Mouse (Mus musculus) heart, adult 2 months (tissue): Measurements from ENCODE around the gene Spire2. TPM values are rescaled to one million over a fixed set of nuclear protein-coding genes. Genes with fewer than 3 reads are reported as not detected.
A peak's percentile ranks its signal among the peaks of the same experiment; 100 is the strongest.

ENCODE experiments used
- DNase-seq, 2 experiments: peaks; one replicate each; pipeline ENCODE4 v3.0.0; 2021
- H3K27ac ChIP-seq: fragments of 200-600 bp; 2 replicates; pipeline ENCODE4 v1.8.1; 2022
- H3K27me3 ChIP-seq: fragments of 200-500 bp; 2 replicates; pipeline ENCODE4 v1.6.1; 2012; ENCODE audit warnings: mild to moderate bottlenecking, low read length, inconsistent platforms, mixed read lengths; ENCODE audit not compliant: control insufficient read depth, insufficient read depth
- H3K36me3 ChIP-seq: fragments of 200-500 bp; 2 replicates; pipeline ENCODE4 v1.6.1; 2012; ENCODE audit warnings: low read length, inconsistent platforms; ENCODE audit not compliant: control insufficient read depth, insufficient read depth
- H3K4me1 ChIP-seq: fragments of 200-500 bp; 2 replicates; pipeline ENCODE4 v1.6.1; 2011; ENCODE audit warnings: low read length; ENCODE audit not compliant: control insufficient read depth, insufficient read depth
- H3K4me3 ChIP-seq: fragments of 200-600 bp; 2 replicates; pipeline ENCODE4 v1.8.1; 2022
- H3K79me2 ChIP-seq: fragments of 200-500 bp; replicated peaks from 2 replicates; pipeline ENCODE4 v1.6.1; 2012; ENCODE audit warnings: mild to moderate bottlenecking, inconsistent platforms, low read length, moderate library complexity, mixed read lengths; ENCODE audit not compliant: control insufficient read depth, insufficient read depth
- H3K9ac ChIP-seq: fragments of 200-500 bp; 2 replicates; pipeline ENCODE4 v1.6.1; 2012; ENCODE audit warnings: low read depth, mild to moderate bottlenecking, control low read depth, inconsistent platforms, low read length, mixed read lengths
- CTCF ChIP-seq: fragments of 200-600 bp; IDR thresholded peaks from 2 replicates; pipeline ENCODE4 v1.8.1; 2022; ENCODE audit warnings: antibody characterized with exemption, mild to moderate bottlenecking, moderate library complexity
- EP300 ChIP-seq: fragments of 200-500 bp; IDR thresholded peaks from 2 replicates; pipeline ENCODE4 v1.6.1; 2011; ENCODE audit warnings: low read depth, low read length, control low read depth; ENCODE audit not compliant: insufficient read depth
- POLR2A ChIP-seq: fragments of 200-500 bp; IDR thresholded peaks from 2 replicates; pipeline ENCODE4 v1.6.1; 2011; ENCODE audit warnings: mild to moderate bottlenecking, low read depth, low read length, control low read depth; ENCODE audit not compliant: insufficient read depth
- WGBS: fragments of 180-500 bp; shearing (Covaris S2); methylation state at CpG from one replicate; pipeline ENCODE4 v1.1.7; 2018; 5-methylcytosine and 5-hydroxymethylcytosine counted together
- intact Hi-C: fragments of 180-260 bp; cut with DNase I; formaldehyde crosslinking; loops from one replicate; pipeline ENCODE4 v1.15.1; 2025
- polyA plus RNA-seq: library from polyadenylated mRNA; depleted of rRNA; stranded (reverse); fragments of >200 nt; gene quantifications from 2 replicates; pipeline ENCODE4 v1.2.3, GENCODE M21; 2012
- total RNA-seq, 2 experiments: library from RNA; stranded (reverse); gene quantifications; 2 replicates each; pipeline ENCODE4 v1.2.3; 2021

The Spire2 gene
- total and polyA plus RNA-seq, 3 experiments: 0.11 to 0.53 (median 0.26) TPM

DNA sequence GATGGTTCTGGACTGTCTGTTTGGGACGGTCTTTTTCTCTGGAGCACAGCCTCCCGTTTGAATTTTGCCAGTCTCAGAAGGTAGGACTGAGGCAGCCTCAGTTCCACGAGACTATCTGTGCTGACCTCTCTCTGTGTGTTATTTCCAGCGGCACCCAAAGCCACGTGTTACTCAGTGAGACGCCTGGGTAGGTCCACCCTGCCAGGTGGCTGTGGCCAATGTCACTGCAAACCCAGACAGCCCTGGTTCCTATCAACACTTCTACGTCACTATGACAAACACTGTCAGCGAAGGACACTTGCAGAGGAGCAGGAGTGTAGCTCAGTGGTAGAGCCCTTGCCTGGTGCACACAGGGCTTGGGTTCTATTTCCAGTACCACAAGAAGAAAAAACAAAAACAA lies 40.8 kb upstream of the Spire2 start:
- intact Hi-C loops: no loop called here
- Histone ChIP-seq H3K27me3 (no peaks in the 10 kb centered on the region), H3K4me1 (peaks cover 3% of the 10 kb centered on the region; the same call in 1 of the 2 replicates), H3K36me3 (no peaks in the 10 kb centered on the region), H3K4me3 (no peak overlapping the region), H3K9ac (no peak overlapping the region), H3K79me2 (no peaks in the 10 kb centered on the region), H3K27ac (peak overlapping the region; percentile 57)
- no peak for TF ChIP-seq CTCF
- TF ChIP-seq EP300: peak; percentile 90
- peak; percentile 43 to 74 for DNase-seq
- WGBS: 65% methylated on average over 8 of the region's 8 CpGs

- H3K79me2 ChIP-seq: no peaks in the 10 kb centered on the region
- no peak for DNase-seq
- TF ChIP-seq EP300 (no peak), CTCF (no peak), POLR2A (no peak)
- no peak overlapping the region for H3K9ac ChIP-seq
- no peaks in the 10 kb centered on the region for H3K36me3 ChIP-seq
- H3K4me1 ChIP-seq: peaks cover 3% of the 10 kb centered on the region; the same call in 1 of the 2 replicates
- intact Hi-C loops: no loop called here
- no peaks in the 10 kb centered on the region for H3K27me3 ChIP-seq
- no peak overlapping the region for H3K4me3 ChIP-seq
- 71% methylated on average over 3 of the region's 3 CpGs for WGBS
- peak overlapping the region; percentile 23; the same call in 1 of the 2 replicates for H3K27ac ChIP-seq
Measured at GRCm38 (mm10) chr8:123292281-123292680, 40.2 kb upstream of the Spire2 start.

DNA sequence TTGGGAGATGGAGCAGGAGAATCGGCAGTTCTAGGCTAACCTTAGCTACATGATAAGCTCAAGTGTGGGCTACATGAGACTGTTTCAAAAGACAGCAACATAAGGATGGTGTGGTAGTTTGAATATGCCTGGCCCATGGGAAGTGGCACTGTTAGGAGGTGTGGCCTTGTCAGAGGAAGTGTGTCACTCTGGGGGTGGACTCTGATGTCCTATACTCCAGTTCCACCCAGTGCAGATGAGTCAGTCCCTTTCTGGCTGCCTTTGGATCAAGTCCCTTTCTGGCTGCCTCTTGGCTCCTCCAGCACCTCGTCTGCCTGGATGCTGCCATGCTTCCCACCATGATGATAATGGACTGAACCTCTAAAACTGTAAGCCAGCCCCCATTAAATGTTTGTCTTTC lies 39.7 kb upstream of the Spire2 start:
- no peaks in the 10 kb centered on the region for H3K27me3 ChIP-seq
- DNase-seq: no peak
- no peaks in the 10 kb centered on the region for H3K36me3 ChIP-seq
- peaks cover 3% of the 10 kb centered on the region; the same call in 1 of the 2 replicates for H3K4me1 ChIP-seq
- no peak overlapping the region for H3K9ac ChIP-seq
- WGBS: 78% methylated on average over 2 of the region's 2 CpGs
- no peak overlapping the region; the same call in 1 of the 2 replicates for H3K27ac ChIP-seq
- no peak overlapping the region for H3K4me3 ChIP-seq
- intact Hi-C loops: no loop called here
- no peaks in the 10 kb centered on the region for H3K79me2 ChIP-seq
- no peak for TF ChIP-seq POLR2A
- TF ChIP-seq EP300: no peak
- no peak for TF ChIP-seq CTCF

DNA sequence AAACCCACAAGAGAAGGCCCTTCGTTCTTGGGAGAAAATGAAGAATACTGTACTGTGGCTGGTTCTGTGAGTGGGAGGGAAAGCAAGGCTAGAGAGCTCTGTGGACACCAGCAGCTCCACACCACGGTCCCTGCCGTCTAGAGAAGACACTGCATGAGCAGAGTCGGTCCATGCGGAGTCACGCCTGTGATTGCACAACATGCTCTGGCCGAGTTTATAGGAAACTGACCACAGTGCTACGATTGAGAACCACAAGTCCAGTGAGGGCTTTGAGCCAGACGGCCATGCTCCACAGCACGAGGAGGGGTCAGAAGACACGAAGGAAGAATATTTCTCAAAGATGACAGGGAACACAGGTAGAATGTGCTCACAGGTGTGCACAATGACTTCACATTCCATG lies 34.2 kb upstream of the Spire2 start:
- 90% methylated on average over 11 of the region's 11 CpGs for WGBS
- TF ChIP-seq POLR2A: no peak
- DNase-seq: no peak
- Histone ChIP-seq H3K27ac (no peak overlapping the region), H3K79me2 (no peaks in the 10 kb centered on the region), H3K27me3 (no peaks in the 10 kb centered on the region), H3K4me3 (no peak overlapping the region), H3K36me3 (no peaks in the 10 kb centered on the region), H3K4me1 (no peaks in the 10 kb centered on the region), H3K9ac (no peak overlapping the region)
- intact Hi-C loops: no loop called here

GRCm38 (mm10) chr8:123308738-123309137 lies 23.8 kb upstream of the Spire2 start:
- Histone ChIP-seq H3K79me2 (no peaks in the 10 kb centered on the region), H3K27ac (no peak overlapping the region), H3K9ac (no peak overlapping the region), H3K27me3 (no peaks in the 10 kb centered on the region), H3K4me1 (no peaks in the 10 kb centered on the region), H3K36me3 (no peaks in the 10 kb centered on the region), H3K4me3 (no peak overlapping the region)
- intact Hi-C loops: no loop called here
- 70% methylated on average over 4 of the region's 4 CpGs for WGBS
- DNase-seq: no peak
- TF ChIP-seq POLR2A: no peak

DNA sequence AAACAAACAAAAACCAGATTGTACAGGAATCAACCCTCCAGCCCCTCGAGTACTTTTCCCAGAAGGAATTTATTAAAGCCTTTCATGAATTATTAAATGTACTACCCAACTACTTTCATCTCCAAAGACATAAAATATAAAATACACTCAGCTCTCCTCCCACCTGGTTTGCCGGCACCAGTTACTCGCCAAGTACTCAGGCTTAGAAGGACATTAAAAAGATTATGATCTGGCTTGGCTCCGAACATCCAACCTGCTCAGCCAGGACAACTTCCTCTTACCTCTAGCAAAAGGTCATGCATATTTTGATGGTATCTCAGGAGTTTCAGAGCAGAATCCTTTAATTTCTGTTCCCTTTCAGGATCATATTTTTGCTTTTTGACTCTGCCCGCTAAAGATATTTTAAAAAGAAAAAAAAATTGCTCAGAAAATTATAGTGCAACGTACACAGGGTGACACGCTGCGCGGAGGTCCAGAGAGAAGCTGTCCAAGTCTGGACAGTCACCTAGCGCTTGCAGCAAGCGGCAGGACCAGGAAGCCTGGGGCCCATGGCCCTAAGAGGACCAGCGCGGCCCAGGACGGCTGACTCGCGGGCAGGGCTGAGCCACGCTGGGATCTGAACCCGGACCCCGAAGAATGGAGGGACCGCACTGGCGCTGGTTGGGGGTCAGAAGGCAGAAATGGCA lies 14.6 kb upstream of the Spire2 start:
- Histone ChIP-seq H3K4me3 (peak overlapping the region; percentile 58), H3K9ac (peak overlapping the region; percentile 43; the same call in 1 of the 2 replicates), H3K79me2 (no peaks in the 10 kb centered on the region), H3K27me3 (no peaks in the 10 kb centered on the region), H3K36me3 (no peaks in the 10 kb centered on the region), H3K27ac (no peak overlapping the region), H3K4me1 (peaks cover 2% of the 10 kb centered on the region; the same call in 1 of the 2 replicates)
- 5% methylated on average over 21 of the region's 21 CpGs for WGBS
- no peak for TF ChIP-seq POLR2A
- TF ChIP-seq EP300: no peak
- no peak for TF ChIP-seq CTCF
- DNase-seq: no peak
- intact Hi-C loops: loop anchor here (2.0 to 5.0 kb wide), 2 partner anchors 63 to 104 kb away; partner anchors contain the start of genes Def8, Vps9d1 and Zfp276
